Mouse (Mus musculus) embryonic facial prominence, embryonic 10.5 days (tissue): ENCODE data around the gene Hip1r. TPM values are rescaled to one million over a fixed set of nuclear protein-coding genes. Genes with fewer than 3 reads are reported as not detected.

Source experiments
- DNase-seq: peaks from one replicate; pipeline ENCODE4 v3.0.0-alpha.2; 2017; ENCODE audit warnings: low spot score
- H3K27ac ChIP-seq: fragments of 300-500 bp; sonication (generic); replicated peaks from 2 replicates; pipeline ENCODE4 v1.5.1; 2016; ENCODE audit warnings: mild to moderate bottlenecking
- H3K27me3 ChIP-seq: fragments of 300-500 bp; sonication (generic); replicated peaks from 2 replicates; pipeline ENCODE4 v1.6.1; 2016; ENCODE audit warnings: low read depth, mild to moderate bottlenecking; ENCODE audit not compliant: poor library complexity, severe bottlenecking
- H3K36me3 ChIP-seq: fragments of 300-500 bp; sonication (generic); replicated peaks from 2 replicates; pipeline ENCODE4 v1.6.1; 2016; ENCODE audit warnings: mild to moderate bottlenecking, moderate library complexity
- H3K4me1 ChIP-seq: fragments of 300-500 bp; sonication (generic); 2 replicates; pipeline ENCODE4 v1.6.1; 2016
- H3K4me3 ChIP-seq: fragments of 300-500 bp; sonication (generic); 2 replicates; pipeline ENCODE4 v1.5.1; 2016; ENCODE audit warnings: mild to moderate bottlenecking, moderate library complexity
- H3K9me3 ChIP-seq: fragments of 300-500 bp; sonication (generic); 2 replicates; pipeline ENCODE4 v1.6.1; 2016; ENCODE audit warnings: mild to moderate bottlenecking
- WGBS: fragments of 180-500 bp; shearing (Covaris S2); methylation state at CpG from one replicate; pipeline ENCODE4 v1.1.7; 2016; 5-methylcytosine and 5-hydroxymethylcytosine counted together
- polyA plus RNA-seq: library from polyadenylated mRNA; unstranded; fragments of >200 nt; fragmentation: Nextera tagmentation; extraction: Ambion mirVana; gene quantifications from 2 replicates; pipeline ENCODE4 v1.2.1, GENCODE M21; 2016

Gene Hip1r
- polyA plus RNA-seq, 1 experiment from 2014 or later, result 8.5 TPM

- no peak for DNase-seq
- WGBS, result 90% methylated on average over 8 of the region's 8 CpGs
- H3K9me3 ChIP-seq, result no peaks in the 10 kb centered on the region
- no peaks in the 10 kb centered on the region for H3K36me3 ChIP-seq
- no peak overlapping the region for H3K27ac ChIP-seq
- H3K4me1 ChIP-seq, result peaks cover 17% of the 10 kb centered on the region; the same call in 1 of the 2 replicates
- H3K4me3 ChIP-seq, result no peak overlapping the region
- no peaks in the 10 kb centered on the region for H3K27me3 ChIP-seq
Observed at GRCm38 (mm10) chr5:123957213-123957612, 16.2 kb upstream of the Hip1r start.

- Histone ChIP-seq H3K27me3 (no peaks in the 10 kb centered on the region), H3K27ac (no peak overlapping the region), H3K9me3 (no peaks in the 10 kb centered on the region), H3K36me3 (no peaks in the 10 kb centered on the region), H3K4me1 (peaks cover 17% of the 10 kb centered on the region; the same call in 1 of the 2 replicates), H3K4me3 (no peak overlapping the region)
- no peak for DNase-seq
- 75% methylated on average over 3 of the region's 3 CpGs for WGBS
Observed at GRCm38 (mm10) chr5:123959018-123959417, 14.4 kb upstream of the Hip1r start.

- Histone ChIP-seq H3K36me3 (no peaks in the 10 kb centered on the region), H3K27ac (no peak overlapping the region), H3K4me3 (no peak overlapping the region), H3K9me3 (no peaks in the 10 kb centered on the region), H3K4me1 (peaks cover 17% of the 10 kb centered on the region; the same call in 1 of the 2 replicates), H3K27me3 (no peaks in the 10 kb centered on the region)
- WGBS, result 82% methylated on average over 8 of the region's 8 CpGs
- no peak for DNase-seq
Observed at GRCm38 (mm10) chr5:123960129-123960528, 13.3 kb upstream of the Hip1r start.

- Histone ChIP-seq H3K27me3 (no peaks in the 10 kb centered on the region), H3K9me3 (no peaks in the 10 kb centered on the region), H3K4me1 (peaks cover 17% of the 10 kb centered on the region; the same call in 1 of the 2 replicates), H3K27ac (no peak overlapping the region), H3K4me3 (no peak overlapping the region), H3K36me3 (no peaks in the 10 kb centered on the region)
- WGBS, result 89% methylated on average over 12 of the region's 12 CpGs
- DNase-seq, result no peak
Observed at GRCm38 (mm10) chr5:123961046-123961445, 12.4 kb upstream of the Hip1r start.

- no peaks in the 10 kb centered on the region for H3K9me3 ChIP-seq
- no peak overlapping the region for H3K27ac ChIP-seq
- H3K4me1 ChIP-seq, result peaks cover under 1% of the 10 kb centered on the region; the same call in 1 of the 2 replicates
- 93% methylated on average over 4 of the region's 4 CpGs for WGBS
- no peaks in the 10 kb centered on the region for H3K27me3 ChIP-seq
- H3K36me3 ChIP-seq, result no peaks in the 10 kb centered on the region
- H3K4me3 ChIP-seq, result no peak overlapping the region
- DNase-seq, result no peak
Observed at GRCm38 (mm10) chr5:123964208-123964607, 9.2 kb upstream of the Hip1r start.

- Histone ChIP-seq H3K27me3 (0 out of 2 replicates have a peak, but pooled peaks cover 13% of the 10 kb centered on the region), H3K4me1 (no peaks in the 10 kb centered on the region), H3K36me3 (no peaks in the 10 kb centered on the region), H3K9me3 (no peaks in the 10 kb centered on the region), H3K27ac (no peak overlapping the region), H3K4me3 (no peak overlapping the region)
- no peak for DNase-seq
- 96% methylated on average over 2 of the region's 2 CpGs for whole genome bisulfite sequencing
Observed at GRCm38 (mm10) chr5:123966759-123967158, 6.7 kb upstream of the Hip1r start.

- H3K27me3 ChIP-seq, result peaks cover 29% of the 10 kb centered on the region
- H3K4me3 ChIP-seq, result no peak overlapping the region
- H3K36me3 ChIP-seq, result no peaks in the 10 kb centered on the region
- 84% methylated on average over 5 of the region's 5 CpGs for WGBS
- H3K4me1 ChIP-seq, result peaks cover 4% of the 10 kb centered on the region
- H3K9me3 ChIP-seq, result no peaks in the 10 kb centered on the region
- H3K27ac ChIP-seq, result no peak overlapping the region
- no peak for DNase-seq
Observed at GRCm38 (mm10) chr5:123968468-123968867, 5.0 kb upstream of the Hip1r start.

- WGBS, result 73% methylated on average over 8 of the region's 8 CpGs
- peaks cover 6% of the 10 kb centered on the region for H3K4me1 ChIP-seq
- no peak overlapping the region for H3K4me3 ChIP-seq
- H3K27me3 ChIP-seq, result peaks cover 31% of the 10 kb centered on the region
- DNase-seq, result no peak
- H3K9me3 ChIP-seq, result no peaks in the 10 kb centered on the region
- H3K27ac ChIP-seq, result no peak overlapping the region
- no peaks in the 10 kb centered on the region for H3K36me3 ChIP-seq
Observed at GRCm38 (mm10) chr5:123969216-123969615, 4.2 kb upstream of the Hip1r start.

- H3K36me3 ChIP-seq, result no peaks in the 10 kb centered on the region
- WGBS, result 91% methylated on average over 4 of the region's 4 CpGs
Observed at GRCm38 (mm10) chr5:123970576-123970975, 2.9 kb upstream of the Hip1r start.

GRCm38 (mm10) chr5:123972453-123972852 lies 975 bp upstream of the Hip1r start:
- H3K4me1 ChIP-seq, result peaks cover 33% of the 10 kb centered on the region
- no peak overlapping the region for H3K4me3 ChIP-seq
- H3K27ac ChIP-seq, result no peak overlapping the region
- 79% methylated on average over 6 of the region's 6 CpGs for WGBS
- H3K27me3 ChIP-seq, result peaks cover 58% of the 10 kb centered on the region
- no peaks in the 10 kb centered on the region for H3K9me3 ChIP-seq
- no peak for DNase-seq
- no peaks in the 10 kb centered on the region for H3K36me3 ChIP-seq

More at GRCm38 (mm10) chr5:123970576-123970975, 2.9 kb upstream of the Hip1r start:
- H3K27ac ChIP-seq, result no peak overlapping the region
- DNase-seq, result no peak
- no peaks in the 10 kb centered on the region for H3K9me3 ChIP-seq
- no peak overlapping the region for H3K4me3 ChIP-seq
- peaks cover 14% of the 10 kb centered on the region for H3K4me1 ChIP-seq
- H3K27me3 ChIP-seq, result peaks cover 44% of the 10 kb centered on the region

- H3K27me3 ChIP-seq, result peaks cover 62% of the 10 kb centered on the region
- H3K27ac ChIP-seq, result peak overlapping the region; percentile 79; the same call in 1 of the 2 replicates
- WGBS, result under 1% methylated on average over 14 of the region's 14 CpGs
- H3K9me3 ChIP-seq, result no peaks in the 10 kb centered on the region
- peak overlapping the region; percentile 76 for H3K4me3 ChIP-seq
- H3K36me3 ChIP-seq, result no peaks in the 10 kb centered on the region
- no peak for DNase-seq
- H3K4me1 ChIP-seq, result peaks cover 43% of the 10 kb centered on the region
Observed at GRCm38 (mm10) chr5:123974179-123974485, 704 bp downstream of the Hip1r start.

- no peaks in the 10 kb centered on the region for H3K36me3 ChIP-seq
- no peaks in the 10 kb centered on the region for H3K9me3 ChIP-seq
- peaks cover 62% of the 10 kb centered on the region for H3K27me3 ChIP-seq
- no peak for DNase-seq
- WGBS, result 42% methylated on average over 11 of the region's 11 CpGs
- H3K27ac ChIP-seq, result no peak overlapping the region
- H3K4me1 ChIP-seq, result peaks cover 49% of the 10 kb centered on the region
- H3K4me3 ChIP-seq, result peak overlapping the region; percentile 76
Observed at GRCm38 (mm10) chr5:123974616-123975111, 1.2 kb downstream of the Hip1r start.

- H3K36me3 ChIP-seq, result no peaks in the 10 kb centered on the region
- H3K4me1 ChIP-seq, result peaks cover 57% of the 10 kb centered on the region
- no peak overlapping the region for H3K4me3 ChIP-seq
- no peak for DNase-seq
- H3K27ac ChIP-seq, result no peak overlapping the region
- 77% methylated on average over 6 of the region's 6 CpGs for WGBS
- no peaks in the 10 kb centered on the region for H3K9me3 ChIP-seq
- H3K27me3 ChIP-seq, result peaks cover 58% of the 10 kb centered on the region
Observed at GRCm38 (mm10) chr5:123975668-123976180, 2.3 kb downstream of the Hip1r start.
